ENCODE assay signal across 8 mouse cellular contexts in the genomic region with DNA sequence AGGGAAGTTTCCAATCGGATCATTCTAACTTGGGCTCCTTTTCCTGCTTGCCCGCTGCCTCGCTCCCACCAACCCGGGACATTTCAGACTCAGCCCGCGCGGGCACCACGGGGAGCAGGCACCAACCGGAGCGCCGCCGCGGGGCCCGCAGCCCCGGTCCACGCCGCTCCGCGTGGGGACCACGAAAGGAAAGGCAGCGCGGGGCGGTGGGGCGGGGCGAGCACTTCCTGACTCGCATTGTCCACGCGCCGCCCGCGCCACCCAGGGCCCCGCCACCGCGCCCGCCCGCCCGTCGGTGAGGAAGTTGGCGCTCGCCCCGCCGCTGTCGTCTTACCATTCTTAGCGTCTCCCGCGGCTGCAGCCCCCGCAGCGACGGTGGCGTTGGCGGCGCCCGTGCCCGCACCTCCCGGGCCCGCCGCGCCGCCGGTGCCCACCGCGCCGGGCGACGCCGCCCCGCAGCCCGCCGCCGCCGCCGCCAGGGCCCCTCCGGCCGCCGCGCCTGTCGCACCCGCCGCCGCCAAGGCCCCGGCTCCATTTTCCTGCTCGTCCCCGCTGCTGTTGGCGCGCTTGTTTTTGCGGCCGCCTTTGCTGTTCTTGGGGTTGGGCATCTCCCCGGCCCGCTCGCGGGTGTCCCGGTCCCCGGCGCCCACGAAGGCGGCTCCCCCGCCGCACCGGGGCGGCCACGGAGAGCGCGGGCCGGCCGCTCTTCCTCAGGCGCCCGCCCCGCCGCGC. TPM values are rescaled to one million over a fixed set of nuclear protein-coding genes. Genes with fewer than 3 reads are reported as not detected.
DNase-seq lines count a peak whose midpoint lies in the region; ATAC-seq lines count a peak whose summit lies in the region.

No protein-coding gene starts in this region.

- peak overlapping the region; percentile 93 for H3K27ac ChIP-seq in embryonic facial prominence, embryonic 13.5 days
- peak overlapping the region; percentile 96 for H3K27ac ChIP-seq in limb, embryonic 15.5 days
- peak overlapping the region; percentile 92 for H3K27ac ChIP-seq in midbrain, embryonic 16.5 days (ENCODE audit: low read length)

- WGBS in embryonic facial prominence, embryonic 13.5 days, result under 1% methylated on average over 95 of the region's 110 CpGs
- under 1% methylated on average over 84 of the region's 110 CpGs for WGBS in limb, embryonic 15.5 days
- WGBS in midbrain, embryonic 16.5 days, result under 1% methylated on average over 58 of the region's 110 CpGs

- peak; percentile 42 for DNase-seq in 416B (ENCODE audit: low read depth)
- DNase-seq in adrenal gland, postnatal 36 days, result peak; percentile 78 to 85
- DNase-seq in heart, adult 8-10 months (ENCODE audit: low spot score), result peak; percentile 60
- peak; percentile 35 to 53 for DNase-seq in kidney, adult 8-10 months
- DNase-seq in spleen, adult 18-20 months, result peak; percentile 67 to 80

- peak overlapping the region; percentile 87 for H3K4me3 ChIP-seq in embryonic facial prominence, embryonic 13.5 days
- H3K4me3 ChIP-seq in limb, embryonic 15.5 days, result peak overlapping the region; percentile 87
- peak overlapping the region; percentile 93 for H3K4me3 ChIP-seq in midbrain, embryonic 16.5 days (ENCODE audit: low read depth, low read length)

- peak overlapping the region; percentile 59 for H3K4me2 ChIP-seq in embryonic facial prominence, embryonic 13.5 days
- peak overlapping the region; percentile 52 for H3K4me2 ChIP-seq in limb, embryonic 15.5 days
- H3K4me2 ChIP-seq in midbrain, embryonic 16.5 days (ENCODE audit: low read length), result peak overlapping the region; percentile 63

- no peaks in the 10 kb centered on the region for H3K36me3 ChIP-seq in embryonic facial prominence, embryonic 13.5 days
- no peaks in the 10 kb centered on the region for H3K36me3 ChIP-seq in limb, embryonic 15.5 days
- no peaks in the 10 kb centered on the region for H3K36me3 ChIP-seq in midbrain, embryonic 16.5 days (ENCODE audit: control insufficient read depth, insufficient read depth, low read length)

- no peaks in the 10 kb centered on the region for H3K9me3 ChIP-seq in embryonic facial prominence, embryonic 13.5 days
- no peaks in the 10 kb centered on the region for H3K9me3 ChIP-seq in limb, embryonic 15.5 days
- 0 out of 2 replicates have a peak, but pooled peaks cover 2% of the 10 kb centered on the region for H3K9me3 ChIP-seq in midbrain, embryonic 16.5 days (replicated peaks; ENCODE audit: control insufficient read depth, low read length, poor library complexity, severe bottlenecking)

- peak; percentile 8; the same call in 1 of the 2 replicates for ATAC-seq in embryonic facial prominence, embryonic 13.5 days (ENCODE audit: insufficient number of reproducible peaks, insufficient read depth, low FRiP score, low TSS enrichment, low read depth)
- peak; percentile 53 for ATAC-seq in limb, embryonic 15.5 days (ENCODE audit: insufficient number of reproducible peaks, low FRiP score, low TSS enrichment, low read depth)
- peak; percentile 66 for ATAC-seq in midbrain, embryonic 16.5 days

- H3K4me1 ChIP-seq in embryonic facial prominence, embryonic 13.5 days, result peaks cover 7% of the 10 kb centered on the region
- H3K4me1 ChIP-seq in limb, embryonic 15.5 days, result peaks cover 7% of the 10 kb centered on the region; the same call in 1 of the 2 replicates
- H3K4me1 ChIP-seq in midbrain, embryonic 16.5 days (ENCODE audit: control insufficient read depth, insufficient read depth, low read length), result peaks cover 15% of the 10 kb centered on the region

- peak overlapping the region; percentile 90 for H3K9ac ChIP-seq in embryonic facial prominence, embryonic 13.5 days
- peak overlapping the region; percentile 89 for H3K9ac ChIP-seq in limb, embryonic 15.5 days
- peak overlapping the region; percentile 91 for H3K9ac ChIP-seq in midbrain, embryonic 16.5 days (ENCODE audit: low read depth, low read length)

- no peaks in the 10 kb centered on the region for H3K27me3 ChIP-seq in embryonic facial prominence, embryonic 13.5 days
- H3K27me3 ChIP-seq in limb, embryonic 15.5 days, result no peaks in the 10 kb centered on the region
- no peaks in the 10 kb centered on the region for H3K27me3 ChIP-seq in midbrain, embryonic 16.5 days (ENCODE audit: control insufficient read depth, insufficient read depth, low read depth, low read length)

RNA-seq across cellular contexts. Expression of a gene that starts 0.5 kb away (rescaled TPM):
- total RNA-seq in adrenal gland, postnatal 36 days (2021), result 10 to 100 TPM; 25.8 to 40.6 TPM
- 4.4 and 6.2 TPM in 2 replicates for polyA plus RNA-seq in embryonic facial prominence, embryonic 13.5 days (2015; fragmentation: Nextera tagmentation; extraction: Ambion mirVana)
- 10 to 100 TPM; 27.2 to 38.9 (median 31.8) TPM for total RNA-seq in heart, adult 8-10 months (2022)
- polyA plus RNA-seq in limb, embryonic 15.5 days (2015; fragmentation: Nextera tagmentation; extraction: Ambion mirVana), result 5.8 and 7.3 TPM in 2 replicates
- 4.4 and 6.4 TPM in 2 replicates for polyA plus RNA-seq in midbrain, embryonic 16.5 days (2015; fragmentation: Nextera tagmentation; extraction: Ambion mirVana)

Comparison
In these comparisons a context has a peak if more than half of its experiments do, and no peak if none do; other contexts are left out.
1. Peak in every context shown above with its lines: DNase-seq, ATAC-seq, H3K4me3 ChIP-seq and H3K27ac ChIP-seq.
2. ATAC-seq: peak in every context shown above with its lines; median percentile 66 in midbrain, embryonic 16.5 days; 53 in limb, embryonic 15.5 days; 8 in embryonic facial prominence, embryonic 13.5 days.